Mouse (Mus musculus): ENCODE results near the gene Fgf5. TPM values are rescaled to one million over a fixed set of nuclear protein-coding genes. Genes with fewer than 3 reads are reported as not detected.

The Fgf5 gene
- 0.36 and 0.56 TPM in 2 replicates for polyA plus RNA-seq (2016; fragmentation: Nextera tagmentation; extraction: Ambion mirVana)

DNA sequence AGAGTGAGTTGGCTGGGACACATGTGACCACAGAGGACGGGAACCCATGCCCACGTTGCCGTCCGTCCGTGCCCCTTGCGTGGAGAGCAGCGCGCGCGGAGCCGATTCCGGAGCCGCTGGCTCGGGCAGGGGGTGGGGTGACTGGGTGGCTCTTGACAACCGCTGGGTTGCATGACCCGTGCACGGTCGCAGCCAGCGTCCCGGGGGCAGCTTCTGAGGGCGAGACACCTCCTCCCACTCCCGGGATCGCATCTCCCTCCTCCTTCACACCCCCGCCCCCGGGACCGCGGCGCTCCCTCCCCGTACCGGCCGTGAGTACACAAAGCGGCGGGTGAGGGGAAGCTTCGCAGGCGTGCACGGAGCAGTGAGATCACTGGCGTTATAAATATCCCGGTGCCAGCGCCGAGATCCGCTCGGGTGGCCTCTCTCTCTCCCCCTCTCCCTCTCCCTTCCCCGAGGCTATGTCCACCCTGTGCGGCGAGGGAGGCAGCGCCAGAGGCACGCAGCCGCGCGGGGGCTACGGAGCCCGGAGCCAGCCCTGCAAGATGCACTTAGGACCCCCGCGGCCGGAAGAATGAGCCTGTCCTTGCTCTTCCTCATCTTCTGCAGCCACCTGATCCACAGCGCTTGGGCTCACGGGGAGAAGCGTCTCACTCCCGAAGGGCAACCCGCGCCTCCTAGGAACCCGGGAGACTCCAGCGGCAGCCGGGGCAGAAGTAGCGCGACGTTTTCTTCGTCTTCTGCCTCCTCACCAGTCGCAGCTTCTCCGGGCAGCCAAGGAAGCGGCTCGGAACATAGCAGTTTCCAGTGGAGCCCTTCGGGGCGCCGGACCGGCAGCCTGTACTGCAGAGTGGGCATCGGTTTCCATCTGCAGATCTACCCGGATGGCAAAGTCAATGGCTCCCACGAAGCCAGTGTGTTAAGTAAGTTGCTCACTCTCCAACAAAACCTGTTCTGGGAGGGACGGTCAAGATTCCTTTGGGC is at the start of gene Fgf5:
TSS of gene Fgf5 (plus strand) at position 347 of the 984 bp plus-strand sequence.
- ATAC-seq (ENCODE audit: low FRiP score) = peak; percentile 79
- peaks cover 14% of the 10 kb centered on the region for H3K4me1 ChIP-seq
- H3K27me3 ChIP-seq = peaks cover 69% of the 10 kb centered on the region

GRCm38 (mm10) chr5:98212501-98212900 is 41.5 kb upstream of the Fgf5 start:
- no peak overlapping the region for H3K4me2 ChIP-seq
- WGBS = 65% methylated on average over 4 of the region's 4 CpGs
- ATAC-seq (ENCODE audit: low FRiP score) = no peak
- H3K9me3 ChIP-seq = no peaks in the 10 kb centered on the region
- no peaks in the 10 kb centered on the region for H3K27me3 ChIP-seq
- H3K4me3 ChIP-seq (replicated peaks) = no peak overlapping the region
- H3K9ac ChIP-seq = no peak overlapping the region
- H3K36me3 ChIP-seq (replicated peaks) = no peaks in the 10 kb centered on the region
- H3K27ac ChIP-seq = no peak overlapping the region
- H3K4me1 ChIP-seq = no peaks in the 10 kb centered on the region

More for the DNA sequence above, at the start of gene Fgf5:
- H3K9me3 ChIP-seq = no peaks in the 10 kb centered on the region
- peak within 1 kb of the TSS; percentile 59 for H3K9ac ChIP-seq
- H3K4me2 ChIP-seq = peak within 1 kb of the TSS; percentile 99
- H3K4me3 ChIP-seq (replicated peaks) = peak within 1 kb of the TSS; percentile 62
- no peak within 1 kb of the TSS for H3K27ac ChIP-seq
- no peaks in the 10 kb centered on the region for H3K36me3 ChIP-seq (replicated peaks)
- under 1% methylated on average over 76 of the region's 80 CpGs for WGBS

GRCm38 (mm10) chr5:98221956-98222355 is 32.0 kb upstream of the Fgf5 start:
- H3K9me3 ChIP-seq = no peaks in the 10 kb centered on the region
- H3K9ac ChIP-seq = no peak overlapping the region
- WGBS = 63% methylated on average over 4 of the region's 4 CpGs
- no peak for ATAC-seq (ENCODE audit: low FRiP score)
- H3K27me3 ChIP-seq = no peaks in the 10 kb centered on the region
- no peaks in the 10 kb centered on the region for H3K36me3 ChIP-seq (replicated peaks)
- no peaks in the 10 kb centered on the region for H3K4me1 ChIP-seq
- no peak overlapping the region for H3K27ac ChIP-seq
- H3K4me3 ChIP-seq (replicated peaks) = no peak overlapping the region
- H3K4me2 ChIP-seq = no peak overlapping the region

DNA sequence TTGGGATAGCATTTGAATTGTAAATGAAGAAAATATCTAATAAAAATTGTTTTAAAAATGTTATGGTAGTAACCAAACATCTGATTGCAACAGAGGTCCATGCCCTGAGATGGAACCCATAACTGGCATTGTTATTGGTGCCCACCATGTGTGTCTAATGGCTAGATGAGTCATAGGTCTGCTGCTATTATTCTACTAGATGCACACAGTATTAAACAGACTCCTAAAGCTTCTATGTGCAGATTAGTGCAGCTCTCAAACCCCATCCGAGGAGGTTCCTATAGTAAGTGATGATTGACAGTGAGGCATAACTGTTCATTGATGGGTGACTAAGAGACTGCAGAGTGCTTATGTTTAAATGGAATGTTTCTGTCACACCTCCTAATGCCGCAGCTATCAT is 27.3 kb upstream of the Fgf5 start:
- WGBS = 76% methylated on average over 2 of the region's 2 CpGs
- ATAC-seq (ENCODE audit: low FRiP score) = no peak
- no peaks in the 10 kb centered on the region for H3K9me3 ChIP-seq
- no peak overlapping the region for H3K9ac ChIP-seq
- no peak overlapping the region for H3K4me2 ChIP-seq
- no peaks in the 10 kb centered on the region for H3K36me3 ChIP-seq (replicated peaks)
- no peak overlapping the region for H3K27ac ChIP-seq
- H3K4me1 ChIP-seq = no peaks in the 10 kb centered on the region
- no peaks in the 10 kb centered on the region for H3K27me3 ChIP-seq
- no peak overlapping the region for H3K4me3 ChIP-seq (replicated peaks)

GRCm38 (mm10) chr5:98229456-98229855 is 24.5 kb upstream of the Fgf5 start:
- Histone ChIP-seq H3K9ac (no peak overlapping the region), H3K27me3 (no peaks in the 10 kb centered on the region), H3K4me1 (no peaks in the 10 kb centered on the region), H3K4me2 (no peak overlapping the region), H3K9me3 (no peaks in the 10 kb centered on the region), H3K27ac (no peak overlapping the region), H3K36me3 (replicated peaks) (no peaks in the 10 kb centered on the region), H3K4me3 (replicated peaks) (no peak overlapping the region)
- 86% methylated on average over 6 of the region's 6 CpGs for WGBS
- ATAC-seq (ENCODE audit: low FRiP score) = no peak

DNA sequence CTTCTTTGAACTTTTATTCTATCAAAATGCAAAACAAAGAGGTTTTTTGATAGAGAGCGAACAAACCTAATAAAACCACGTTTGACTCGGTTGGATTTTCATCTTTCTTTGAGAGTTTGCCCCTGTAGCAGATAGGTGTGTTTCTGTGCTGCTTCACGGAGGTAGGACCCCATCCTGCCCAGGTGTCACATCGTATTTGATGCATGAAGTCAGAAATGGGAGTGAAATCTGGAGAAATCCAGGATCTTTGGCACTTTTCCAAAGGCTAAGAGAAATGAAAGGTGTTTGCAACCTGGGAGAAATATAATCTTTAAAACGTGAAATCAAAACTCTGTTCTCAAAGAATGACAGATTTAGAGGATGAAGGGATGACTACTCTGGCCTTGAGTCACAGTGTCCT is 15.5 kb upstream of the Fgf5 start:
- no peaks in the 10 kb centered on the region for H3K4me1 ChIP-seq
- ATAC-seq (ENCODE audit: low FRiP score) = no peak
- H3K27me3 ChIP-seq = no peaks in the 10 kb centered on the region
- H3K4me2 ChIP-seq = no peak overlapping the region
- no peak overlapping the region for H3K27ac ChIP-seq
- H3K9ac ChIP-seq = no peak overlapping the region
- WGBS = 85% methylated on average over 6 of the region's 6 CpGs
- H3K4me3 ChIP-seq (replicated peaks) = no peak overlapping the region
- H3K9me3 ChIP-seq = no peaks in the 10 kb centered on the region
- H3K36me3 ChIP-seq (replicated peaks) = no peaks in the 10 kb centered on the region

GRCm38 (mm10) chr5:98241322-98241829 is 12.6 kb upstream of the Fgf5 start:
- H3K9me3 ChIP-seq = no peaks in the 10 kb centered on the region
- H3K9ac ChIP-seq = no peak overlapping the region
- H3K27ac ChIP-seq = no peak overlapping the region
- H3K4me1 ChIP-seq = no peaks in the 10 kb centered on the region
- 95% methylated on average over 12 of the region's 12 CpGs for WGBS
- ATAC-seq (ENCODE audit: low FRiP score) = no peak
- no peak overlapping the region for H3K4me2 ChIP-seq
- H3K36me3 ChIP-seq (replicated peaks) = no peaks in the 10 kb centered on the region
- H3K4me3 ChIP-seq (replicated peaks) = no peak overlapping the region
- no peaks in the 10 kb centered on the region for H3K27me3 ChIP-seq

- no peak overlapping the region for H3K4me3 ChIP-seq (replicated peaks)
- H3K36me3 ChIP-seq (replicated peaks) = no peaks in the 10 kb centered on the region
- no peak for ATAC-seq (ENCODE audit: low FRiP score)
- no peaks in the 10 kb centered on the region for H3K4me1 ChIP-seq
- peaks cover 7% of the 10 kb centered on the region; the same call in 1 of the 2 replicates for H3K27me3 ChIP-seq
- H3K27ac ChIP-seq = no peak overlapping the region
- no peak overlapping the region for H3K4me2 ChIP-seq
- 84% methylated on average over 8 of the region's 8 CpGs for WGBS
- no peak overlapping the region for H3K9ac ChIP-seq
- no peaks in the 10 kb centered on the region for H3K9me3 ChIP-seq
Observed at GRCm38 (mm10) chr5:98245303-98245702, 8.7 kb upstream of the Fgf5 start.

GRCm38 (mm10) chr5:98245976-98246375 is 8.0 kb upstream of the Fgf5 start:
- Histone ChIP-seq H3K27ac (no peak overlapping the region), H3K27me3 (peaks cover 7% of the 10 kb centered on the region; the same call in 1 of the 2 replicates), H3K36me3 (replicated peaks) (no peaks in the 10 kb centered on the region), H3K9ac (no peak overlapping the region), H3K9me3 (no peaks in the 10 kb centered on the region), H3K4me3 (replicated peaks) (no peak overlapping the region), H3K4me2 (no peak overlapping the region), H3K4me1 (no peaks in the 10 kb centered on the region)
- WGBS = 44% methylated on average over 4 of the region's 4 CpGs
- ATAC-seq (ENCODE audit: low FRiP score) = no peak

GRCm38 (mm10) chr5:98246826-98247225 is 7.2 kb upstream of the Fgf5 start:
- 73% methylated on average over 7 of the region's 7 CpGs for WGBS
- no peak overlapping the region for H3K9ac ChIP-seq
- H3K27ac ChIP-seq = no peak overlapping the region
- H3K36me3 ChIP-seq (replicated peaks) = no peaks in the 10 kb centered on the region
- no peaks in the 10 kb centered on the region for H3K4me1 ChIP-seq
- no peak overlapping the region for H3K4me2 ChIP-seq
- no peak overlapping the region for H3K4me3 ChIP-seq (replicated peaks)
- no peak for ATAC-seq (ENCODE audit: low FRiP score)
- H3K9me3 ChIP-seq = no peaks in the 10 kb centered on the region
- peaks cover 12% of the 10 kb centered on the region for H3K27me3 ChIP-seq

DNA sequence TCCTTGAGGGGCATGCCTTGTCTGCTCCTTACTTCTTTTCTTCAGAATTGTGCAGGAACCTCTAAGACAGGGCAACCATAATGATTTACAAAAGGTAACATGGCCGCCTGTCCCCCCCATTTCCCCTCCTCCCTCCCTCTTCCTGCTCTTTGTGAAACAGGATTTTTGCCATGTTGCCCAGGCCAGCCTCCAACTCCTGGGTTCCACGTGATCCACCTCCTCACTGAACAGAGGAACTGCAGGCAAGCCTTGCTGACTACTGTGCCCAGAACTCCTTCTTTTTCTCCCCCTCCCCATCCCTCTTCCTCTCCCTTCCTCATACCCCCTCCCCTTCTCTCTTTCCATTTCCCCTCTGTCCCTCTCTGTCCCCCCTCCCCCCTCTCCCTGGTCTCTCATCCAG is 6.5 kb upstream of the Fgf5 start:
- Histone ChIP-seq H3K36me3 (replicated peaks) (no peaks in the 10 kb centered on the region), H3K4me1 (no peaks in the 10 kb centered on the region), H3K4me2 (no peak overlapping the region), H3K27me3 (peaks cover 19% of the 10 kb centered on the region), H3K9me3 (no peaks in the 10 kb centered on the region), H3K27ac (no peak overlapping the region), H3K9ac (no peak overlapping the region), H3K4me3 (replicated peaks) (no peak overlapping the region)
- no peak for ATAC-seq (ENCODE audit: low FRiP score)
- WGBS = 79% methylated on average over 2 of the region's 2 CpGs

- Histone ChIP-seq H3K27me3 (peaks cover 69% of the 10 kb centered on the region), H3K4me1 (peaks cover 14% of the 10 kb centered on the region), H3K9me3 (no peaks in the 10 kb centered on the region), H3K9ac (no peak overlapping the region), H3K4me2 (no peak overlapping the region; the same call in 1 of the 2 replicates), H3K27ac (no peak overlapping the region), H3K36me3 (replicated peaks) (no peaks in the 10 kb centered on the region), H3K4me3 (replicated peaks) (no peak overlapping the region)
- no peak for ATAC-seq (ENCODE audit: low FRiP score)
- 21% methylated on average over 6 of the region's 6 CpGs for WGBS
Observed at GRCm38 (mm10) chr5:98253147-98253546, 837 bp upstream of the Fgf5 start.
